Mouse (Mus musculus): Measurements from ENCODE around the gene Kdm5c.

- TF ChIP-seq CTCF (IDR thresholded peaks at IDR 0.05) (no peak), EP300 (IDR thresholded peaks at IDR 0.05) (no peak)
Measured at GRCm38 (mm10) chrX:152187151-152187550, 45.7 kb upstream of the Kdm5c start.
